Mouse (Mus musculus) kidney, adult 2 months (tissue): ENCODE data around the gene Iglon5.

ENCODE experiments used
- CTCF ChIP-seq: fragments of 200-500 bp; conservative IDR thresholded peaks from 2 replicates; pipeline ENCODE4 v1.5.1; 2011; ENCODE audit warnings: low read depth, mild to moderate bottlenecking, control low read depth, low read length, moderate library complexity, mixed read lengths; ENCODE audit not compliant: insufficient read depth, insufficient read length
- POLR2A ChIP-seq: fragments of 200-500 bp; IDR thresholded peaks from one replicate; pipeline ENCODE4 v1.6.1; 2011; ENCODE audit warnings: low read depth, low read length, control low read depth

GRCm38 (mm10) chr7:43454371-43454770, 35.5 kb downstream of the Iglon5 start:
- no peak for TF ChIP-seq POLR2A
- no peak for TF ChIP-seq CTCF
